Mouse (Mus musculus) inflammation-experienced regulatory T-cells (primary cell): ENCODE results near the gene C1qtnf3. TPM values are rescaled to one million over a fixed set of nuclear protein-coding genes. Genes with fewer than 3 reads are reported as not detected.

Experiments used
- polyA plus RNA-seq, 2 experiments: library from polyadenylated mRNA; unstranded; fragments of 100-300 nt; shearing (Covaris generic); gene quantifications; one replicate each; pipeline ENCODE4 v1.2.1; 2017

C1qtnf3 gene
- polyA plus RNA-seq, result not detected

GRCm38 (mm10) chr15:10951951-10952759 is at the start of gene C1qtnf3:
Gene C1qtnf3 (plus strand): TSS chr15:10952332.

DNA sequence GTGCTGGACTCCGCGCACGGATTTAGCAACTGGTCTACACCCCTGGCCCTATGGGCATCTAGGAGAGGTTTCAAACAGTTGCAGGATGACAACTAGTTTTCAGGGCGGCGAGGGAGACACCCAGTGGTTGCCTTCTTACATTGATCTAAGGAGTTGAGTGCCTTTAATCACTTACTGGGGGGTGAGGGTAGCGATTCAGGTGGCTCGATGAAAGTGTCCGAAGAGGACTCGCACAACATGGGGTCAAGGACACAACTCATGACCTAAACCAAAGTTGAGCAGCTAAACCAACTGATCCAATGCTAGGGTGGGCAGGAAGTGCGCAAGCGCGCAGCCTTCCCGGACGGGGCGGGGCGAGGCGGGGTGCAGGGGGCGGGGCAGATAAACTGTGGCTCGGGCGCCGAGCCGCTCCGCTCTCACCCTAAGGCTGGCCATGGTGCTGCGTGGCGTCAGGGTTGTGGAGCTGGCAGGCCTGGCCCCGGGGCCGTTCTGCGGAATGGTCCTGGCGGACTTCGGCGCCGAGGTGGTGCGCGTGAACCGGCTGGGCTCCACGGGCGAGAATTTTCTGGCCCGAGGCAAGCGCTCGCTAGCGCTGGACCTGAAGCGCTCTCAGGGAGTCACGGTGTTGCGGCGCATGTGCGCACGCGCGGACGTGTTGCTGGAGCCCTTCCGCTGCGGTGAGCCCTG is 29.4 kb downstream of the C1qtnf3 start, which contains the start of gene Amacr:
Gene Amacr (plus strand): TSS at position 380 of the 687 bp plus-strand sequence.

DNA sequence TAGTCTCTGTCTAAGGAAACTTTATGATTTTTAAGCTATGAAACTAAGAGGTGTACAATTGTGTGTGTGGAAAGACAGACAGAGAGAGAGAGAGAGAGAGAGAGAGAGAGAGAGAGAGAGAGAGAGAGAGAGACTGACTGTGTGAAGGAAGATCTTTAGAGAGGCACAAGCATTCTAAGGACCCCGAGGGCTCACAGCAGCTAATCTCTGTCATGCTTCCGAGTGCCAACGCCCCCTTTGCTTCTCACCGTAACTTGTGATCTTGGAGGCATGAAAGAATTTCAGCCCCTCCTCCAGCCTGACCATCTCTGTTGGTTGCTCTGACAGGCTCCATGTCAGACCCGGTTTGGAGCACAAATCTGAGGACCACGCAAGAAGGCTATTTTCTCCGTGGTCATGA is 48.3 kb downstream of the C1qtnf3 start, which contains the start of gene Slc45a2:
Gene Slc45a2 (plus strand): TSS at position 301 of the 400 bp plus-strand sequence.

Other genes starting within 250 kb of the C1qtnf3 start
- gene Rai14, start 237.7 kb upstream of the C1qtnf3 start, polyA plus RNA-seq, result 1 to 10 TPM; 3.9 to 5.7 TPM
- 1 to 10 TPM; 2.9 to 5.9 TPM for gene Amacr, start 29.4 kb downstream of the C1qtnf3 start, polyA plus RNA-seq
- gene Slc45a2, start 48.4 kb downstream of the C1qtnf3 start, polyA plus RNA-seq, result not detected
- not detected for gene Rxfp3, start 85.7 kb downstream of the C1qtnf3 start, polyA plus RNA-seq
- under 1 TPM; 0.11 to 0.12 TPM for gene Adamts12, start 112.5 kb downstream of the C1qtnf3 start, polyA plus RNA-seq